Mouse (Mus musculus) monocyte, adult 5-6 weeks (primary cell): ENCODE measurements around the gene Ngdn. TPM values are rescaled to one million over a fixed set of nuclear protein-coding genes. Genes with fewer than 3 reads are reported as not detected.
"Not testable (repeated sequence)": the region's sequence is repeated elsewhere in the genome, so short reads cannot be mapped to it uniquely, and the experiment has no call there.

ENCODE experiments used
- ATAC-seq: fragments of 153-309, 156-312 bp; replicated peaks from 2 replicates; pipeline ENCODE4 v1.8.0; 2017; ENCODE audit warnings: mild to moderate bottlenecking; ENCODE audit not compliant: low TSS enrichment, insufficient number of reproducible peaks, severe bottlenecking, poor library complexity, low FRiP score
- total RNA-seq: library from RNA; stranded (forward); fragments of 200-1000, 200-491, 200-594 nt; gene quantifications from 3 replicates; pipeline ENCODE4 v1.2.3, GENCODE M21; 2017

The Ngdn gene
- total RNA-seq, 1 experiment from 2014 or later, result 121 TPM

GRCm38 (mm10) chr14:55023011-55023410 is 7.8 kb downstream of the Ngdn start:
- no peak for ATAC-seq

GRCm38 (mm10) chr14:55024236-55024635 is 9.0 kb downstream of the Ngdn start:
- ATAC-seq, result no peak

- ATAC-seq, result no peak
These were observed 10.3 kb downstream of the Ngdn start for GRCm38 (mm10) chr14:55025527-55025926.

GRCm38 (mm10) chr14:55027251-55027650 is 12.0 kb downstream of the Ngdn start:
- no peak for ATAC-seq

- ATAC-seq, result no peak
These were observed 12.4 kb downstream of the Ngdn start for GRCm38 (mm10) chr14:55027653-55028052.

- no peak for ATAC-seq
These were observed 13.1 kb downstream of the Ngdn start for GRCm38 (mm10) chr14:55028333-55028835.

GRCm38 (mm10) chr14:55029034-55029698 is 13.9 kb downstream of the Ngdn start:
- no peak for ATAC-seq

- no peak for ATAC-seq
These were observed 17.5 kb downstream of the Ngdn start for GRCm38 (mm10) chr14:55032695-55033225.

GRCm38 (mm10) chr14:55043694-55044093 is 28.4 kb downstream of the Ngdn start:
- ATAC-seq, result not testable (repeated sequence)

GRCm38 (mm10) chr14:55047971-55048531 is 32.8 kb downstream of the Ngdn start:
- ATAC-seq, result no peak

GRCm38 (mm10) chr14:55052496-55052895 is 37.2 kb downstream of the Ngdn start:
- no peak for ATAC-seq

GRCm38 (mm10) chr14:55053050-55053449 is 37.8 kb downstream of the Ngdn start:
- no peak for ATAC-seq

GRCm38 (mm10) chr14:55053708-55054190 is 38.5 kb downstream of the Ngdn start:
- ATAC-seq, result 0 out of 2 replicates have a peak, but pooled peaks have one; percentile 25

GRCm38 (mm10) chr14:55054191-55054749 is 39.0 kb downstream of the Ngdn start:
- ATAC-seq, result no peak

GRCm38 (mm10) chr14:55055167-55055834 is 40.0 kb downstream of the Ngdn start:
- ATAC-seq, result peak; percentile 60

- ATAC-seq, result no peak
These were observed 43.8 kb downstream of the Ngdn start for GRCm38 (mm10) chr14:55059009-55059408.

- ATAC-seq, result no peak
These were observed 44.7 kb downstream of the Ngdn start for GRCm38 (mm10) chr14:55059931-55060330.

GRCm38 (mm10) chr14:55061845-55062244 is 46.6 kb downstream of the Ngdn start:
- ATAC-seq, result no peak

GRCm38 (mm10) chr14:55062626-55063025 is 47.4 kb downstream of the Ngdn start:
- ATAC-seq, result no peak
